Mouse (Mus musculus): ENCODE results near the gene Foxo3. TPM values are rescaled to one million over a fixed set of nuclear protein-coding genes. Genes with fewer than 3 reads are reported as not detected.

The Foxo3 gene
- polyA plus RNA-seq, 1 experiment: 14.9 TPM

GRCm38 (mm10) chr10:42249965-42250364 is 26.6 kb downstream of the Foxo3 start:
- DNase-seq (ENCODE audit: low spot score): no peak

DNA sequence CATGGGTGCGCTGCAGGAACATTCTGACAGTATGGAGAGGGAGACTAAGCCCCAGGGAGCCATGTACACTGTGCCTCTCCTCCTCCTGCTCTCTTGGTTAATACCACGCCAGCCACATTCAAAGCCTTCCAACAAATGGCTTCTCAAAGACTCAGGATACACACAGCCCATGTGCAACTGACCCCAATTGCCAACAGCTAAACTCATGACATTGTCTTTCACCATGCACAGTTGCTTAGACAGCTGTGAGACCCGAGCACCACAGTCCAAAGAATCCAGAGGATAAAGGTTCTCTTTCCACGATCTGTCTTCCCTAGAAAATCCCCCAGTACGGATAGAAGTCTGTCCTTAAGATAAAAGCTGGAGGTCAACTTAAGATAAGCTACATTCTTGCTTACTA is 27.9 kb downstream of the Foxo3 start:
- DNase-seq (ENCODE audit: low spot score): no peak

DNA sequence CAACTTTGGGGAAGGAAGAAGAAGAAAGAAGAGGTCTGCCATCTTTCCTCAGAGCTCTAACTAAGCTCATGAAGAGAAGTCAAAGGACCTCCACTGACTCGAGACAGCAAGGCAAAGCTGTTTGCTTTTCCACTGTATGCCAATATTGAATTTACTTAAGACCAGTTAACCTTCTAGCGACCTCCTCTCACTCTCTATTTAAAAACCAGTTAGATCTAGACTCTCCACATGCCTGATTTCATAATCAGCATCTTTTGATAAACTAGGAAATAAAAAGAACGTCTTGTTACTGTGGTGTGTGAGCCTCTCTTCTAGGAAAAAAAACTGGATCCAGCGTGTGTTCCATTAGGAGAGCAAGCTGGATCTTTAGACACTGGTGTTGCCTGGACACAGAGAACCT is 28.4 kb downstream of the Foxo3 start:
- no peak for DNase-seq (ENCODE audit: low spot score)

- DNase-seq (ENCODE audit: low spot score): no peak
Measured at GRCm38 (mm10) chr10:42247125-42247816, 29.3 kb downstream of the Foxo3 start.

GRCm38 (mm10) chr10:42246483-42246882 is 30.1 kb downstream of the Foxo3 start:
- no peak for DNase-seq (ENCODE audit: low spot score)

GRCm38 (mm10) chr10:42245636-42246035 is 30.9 kb downstream of the Foxo3 start:
- DNase-seq (ENCODE audit: low spot score): no peak

- no peak for DNase-seq (ENCODE audit: low spot score)
Measured at GRCm38 (mm10) chr10:42245256-42245601, 31.3 kb downstream of the Foxo3 start.

DNA sequence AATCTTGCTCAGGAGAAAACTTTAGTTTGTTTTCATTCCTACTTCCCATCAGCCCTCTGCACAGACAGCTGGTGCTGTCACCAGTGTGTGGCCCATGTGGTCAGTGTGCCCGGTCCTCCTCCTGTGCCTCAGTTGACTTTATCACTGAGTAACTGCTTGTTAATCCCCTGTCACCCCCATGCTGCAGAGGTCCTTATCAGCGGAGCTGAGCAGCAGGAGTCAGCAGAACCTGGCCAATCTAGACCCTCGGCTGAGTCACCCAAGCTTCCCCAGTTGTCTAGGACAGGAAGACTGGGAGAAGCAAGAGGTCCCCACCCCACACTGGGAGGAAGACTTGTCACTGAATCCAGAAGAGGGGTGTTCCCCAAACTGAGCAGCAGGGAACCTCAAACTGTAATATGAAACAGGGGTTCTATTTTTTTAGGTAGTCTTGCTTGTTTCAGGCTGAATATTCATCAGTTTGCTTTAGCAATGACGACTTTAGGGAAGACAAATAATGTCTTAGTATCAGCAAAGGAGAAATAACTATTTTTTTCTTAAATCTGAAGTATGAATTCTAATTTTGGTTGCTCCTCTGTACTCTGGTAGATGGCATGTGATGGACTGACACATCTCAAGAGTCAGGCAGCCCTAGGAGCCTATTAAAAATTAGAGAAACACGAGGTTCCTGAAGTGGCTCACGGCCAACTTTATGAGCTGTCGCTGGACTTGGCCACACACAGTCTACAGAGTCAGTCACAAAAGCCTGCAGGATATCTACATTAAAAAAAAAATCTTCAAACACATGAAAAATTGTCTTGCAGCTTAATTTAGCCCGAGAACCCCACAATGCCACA is 31.9 kb downstream of the Foxo3 start:
- DNase-seq (ENCODE audit: low spot score): no peak

DNA sequence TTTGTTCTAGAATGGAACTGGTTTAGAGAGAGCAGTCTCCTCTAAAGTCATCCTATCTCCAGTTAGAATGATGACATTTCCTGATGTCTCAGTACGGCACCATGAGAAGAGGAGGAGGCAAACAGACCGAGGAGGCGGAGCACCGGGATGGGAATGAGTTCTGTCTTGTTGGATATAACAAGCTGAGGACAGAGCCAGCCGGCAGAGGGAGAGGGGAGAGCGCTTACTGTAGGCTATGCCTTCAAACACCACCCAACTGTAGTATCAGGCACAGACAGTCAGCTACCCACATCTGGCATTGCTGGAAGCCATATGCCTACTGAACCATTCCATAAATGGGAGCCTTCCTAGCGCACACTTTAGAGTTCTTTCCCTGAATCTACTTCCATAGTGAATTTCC is 32.6 kb downstream of the Foxo3 start:
- no peak for DNase-seq (ENCODE audit: low spot score)

DNA sequence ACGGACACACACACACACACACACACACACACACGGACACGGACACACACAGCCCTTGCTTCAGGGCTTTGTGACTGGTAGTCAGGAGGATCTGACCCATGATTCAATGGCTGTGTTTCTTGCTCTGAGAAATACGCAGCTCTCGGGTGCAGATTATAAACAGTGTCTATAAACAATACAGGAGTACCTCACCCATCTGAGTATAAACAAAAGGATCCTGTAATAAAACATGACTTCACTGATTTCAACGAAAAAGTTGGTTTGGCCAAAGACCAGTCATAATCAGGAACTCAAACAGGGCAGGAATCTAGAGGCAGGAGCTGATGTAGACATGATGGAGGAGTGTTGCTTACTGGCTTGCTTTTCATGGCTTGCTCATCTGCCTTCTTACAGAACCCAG is 34.1 kb downstream of the Foxo3 start:
- DNase-seq (ENCODE audit: low spot score): no peak

GRCm38 (mm10) chr10:42241775-42242174 is 34.8 kb downstream of the Foxo3 start:
- DNase-seq (ENCODE audit: low spot score): no peak

GRCm38 (mm10) chr10:42239810-42240111 is 36.8 kb downstream of the Foxo3 start:
- DNase-seq (ENCODE audit: low spot score): no peak

DNA sequence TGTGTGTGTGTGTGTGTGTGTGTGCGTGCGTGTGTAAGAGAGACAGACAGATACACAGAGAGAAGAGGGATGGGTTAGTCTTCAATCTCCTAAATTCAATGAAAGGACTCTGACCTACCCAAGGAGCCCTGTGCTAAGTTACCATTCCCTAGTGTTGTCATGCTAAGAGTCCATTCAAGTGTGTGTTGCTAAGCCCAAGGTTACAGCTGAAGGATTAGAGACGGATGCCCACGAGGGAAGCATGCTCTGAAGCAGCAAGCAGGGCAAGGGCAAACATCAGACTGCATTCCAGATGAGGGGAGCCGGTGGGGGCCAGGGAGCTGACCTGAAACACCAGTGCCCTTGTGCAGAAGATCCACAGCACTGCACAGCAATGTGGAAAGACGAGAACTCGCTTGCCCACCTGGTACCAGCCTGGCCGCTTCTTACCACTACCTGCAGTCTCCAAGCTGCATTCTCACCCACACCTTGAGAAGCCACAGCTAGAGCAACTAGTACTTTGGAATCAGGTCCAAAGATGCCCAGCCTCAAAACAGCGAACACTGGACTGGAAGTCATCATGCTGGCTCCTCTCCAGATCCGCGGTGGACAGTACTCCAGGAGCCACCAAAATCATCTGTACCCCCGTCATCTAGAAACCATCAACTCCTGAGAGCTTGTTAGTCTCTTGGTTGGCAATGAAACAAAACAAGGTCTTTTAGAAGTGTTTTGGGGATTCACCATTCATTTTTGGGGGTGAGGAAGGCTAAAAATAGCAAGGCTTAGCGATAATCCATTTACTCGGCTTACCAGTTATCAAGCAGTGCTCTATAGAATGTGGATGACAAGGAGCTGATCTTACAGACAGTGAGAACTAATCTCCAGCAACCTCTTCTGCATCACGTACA is 37.4 kb downstream of the Foxo3 start:
- no peak for DNase-seq (ENCODE audit: low spot score)

- DNase-seq (ENCODE audit: low spot score): no peak
Measured at GRCm38 (mm10) chr10:42238296-42238695, 38.3 kb downstream of the Foxo3 start.

DNA sequence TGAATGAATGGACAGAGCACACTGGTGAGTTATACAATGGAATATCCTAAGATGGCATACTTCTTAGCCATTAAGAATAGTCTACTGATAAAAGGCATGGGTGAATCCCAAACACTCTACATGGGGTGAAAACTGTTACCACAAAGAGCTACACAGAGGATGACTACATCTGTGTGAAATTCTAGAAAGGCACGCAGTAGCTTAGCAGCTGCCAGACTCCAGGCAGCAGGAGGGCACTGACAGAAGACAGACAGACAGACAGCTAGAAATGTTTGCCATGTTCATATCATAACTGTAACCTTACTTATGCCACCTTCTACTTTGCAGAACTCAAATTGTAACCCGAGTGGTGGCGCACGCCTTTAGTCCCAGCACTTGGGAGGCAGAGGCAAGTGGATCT is 39.0 kb downstream of the Foxo3 start:
- DNase-seq (ENCODE audit: low spot score): no peak

DNA sequence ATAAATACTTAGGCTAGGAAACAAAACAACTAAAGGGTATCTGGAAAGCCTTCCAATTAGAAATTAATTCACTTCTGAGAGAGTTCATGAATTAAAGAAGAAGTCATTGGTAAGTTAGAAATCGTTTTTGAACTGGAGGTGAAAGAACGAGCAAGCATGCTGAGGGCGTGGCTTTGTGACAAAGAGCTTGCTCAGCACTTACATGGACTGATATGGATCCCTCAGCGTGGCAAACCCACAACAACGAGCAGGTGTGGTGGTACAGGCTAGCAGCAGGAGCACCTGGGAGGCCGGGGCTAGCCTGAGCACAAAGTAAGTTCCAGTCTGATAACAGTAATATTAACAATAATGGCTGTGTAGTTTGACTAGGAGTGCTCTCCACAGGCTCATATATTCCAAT is 41.2 kb downstream of the Foxo3 start:
- DNase-seq (ENCODE audit: low spot score): no peak

GRCm38 (mm10) chr10:42232977-42233376 is 43.6 kb downstream of the Foxo3 start:
- no peak for DNase-seq (ENCODE audit: low spot score)

DNA sequence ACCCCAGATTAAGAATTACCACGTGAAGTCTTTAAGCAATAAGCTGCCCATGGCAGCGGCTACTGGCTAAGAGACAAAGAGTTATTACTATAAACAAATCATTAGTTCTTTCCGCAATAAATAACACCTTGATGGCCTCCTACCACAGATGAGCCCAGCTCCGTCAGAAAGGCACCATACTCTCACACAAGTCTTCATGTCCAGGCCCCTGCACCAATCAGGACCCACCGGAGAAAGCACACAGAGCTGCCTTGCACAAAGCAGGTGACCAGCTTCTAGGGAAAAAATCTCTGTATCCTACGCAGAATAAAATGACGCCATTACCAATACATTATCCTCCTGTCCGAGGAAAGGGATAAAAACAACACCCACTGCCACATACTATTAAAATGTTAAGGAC is 44.7 kb downstream of the Foxo3 start:
- DNase-seq (ENCODE audit: low spot score): no peak

DNA sequence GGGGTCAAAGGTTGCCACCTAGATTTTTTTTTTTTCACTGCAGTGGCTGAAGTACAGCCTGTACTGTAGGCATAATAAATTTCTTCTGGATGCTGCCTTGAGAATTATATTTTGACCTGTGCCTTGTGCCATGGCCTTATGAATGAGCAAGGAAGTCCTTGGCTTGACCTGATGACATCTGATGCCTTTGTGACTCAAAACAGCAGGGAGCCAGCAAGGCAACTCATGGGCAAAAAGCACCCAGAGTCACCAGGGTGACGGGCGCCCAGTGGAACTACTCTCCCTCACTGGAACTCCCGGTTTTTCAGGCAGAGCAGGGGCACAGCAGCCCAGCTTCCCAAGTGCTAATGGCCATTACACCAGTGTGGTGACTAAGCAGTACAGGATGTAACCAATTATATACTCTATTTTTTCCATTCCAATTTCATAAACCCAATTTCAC is 45.4 kb downstream of the Foxo3 start:
- peak; percentile 40 for DNase-seq (ENCODE audit: low spot score)

DNA sequence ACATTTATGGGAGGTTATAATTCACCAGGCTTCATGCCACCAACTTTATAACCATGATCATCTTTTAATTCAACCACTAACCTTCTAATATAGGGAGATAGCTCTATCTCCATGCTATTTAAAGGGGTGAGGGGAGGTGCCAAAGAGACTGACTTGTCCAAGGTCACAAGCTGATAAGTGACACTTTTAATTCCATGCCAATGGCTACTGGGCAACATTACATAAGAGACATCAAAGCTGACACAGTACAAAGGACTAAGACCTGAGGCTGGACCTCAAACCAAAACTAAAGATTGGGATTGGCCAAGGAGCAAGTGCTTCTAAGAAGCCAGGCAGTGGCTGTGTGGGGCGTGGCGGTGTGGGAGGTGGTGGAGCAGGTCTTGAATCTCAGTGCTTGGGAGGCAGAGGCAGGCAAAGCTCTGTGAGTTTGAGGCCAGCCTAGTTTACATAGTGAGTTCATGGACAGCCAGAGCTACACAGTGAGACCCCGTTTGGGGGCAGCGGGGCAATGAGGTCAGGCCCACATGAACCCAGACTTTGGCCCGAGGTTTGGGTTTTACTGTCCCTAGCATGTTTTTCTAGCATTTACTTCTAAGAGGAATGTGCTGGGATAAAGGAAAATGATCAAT is 46.0 kb downstream of the Foxo3 start:
- DNase-seq (ENCODE audit: low spot score): no peak

- no peak for DNase-seq (ENCODE audit: low spot score)
Measured at GRCm38 (mm10) chr10:42227751-42228241, 48.8 kb downstream of the Foxo3 start.

- DNase-seq (ENCODE audit: low spot score): no peak
Measured at GRCm38 (mm10) chr10:42226176-42226575, 50.4 kb downstream of the Foxo3 start.

Data from urinary bladder, adult 2 months (tissue).